Mouse (Mus musculus) cerebellum, postnatal 10 days (tissue): ENCODE measurements around the gene Cd300lg.
A peak's percentile ranks its signal among the peaks of the same experiment; 100 is the strongest.

Source experiments
- DNase-seq, 2 experiments: peaks; one replicate each; pipeline ENCODE4 v3.0.0; 2021; ENCODE audit warnings: mixed read lengths in 2 of 2

The Cd300lg gene

DNA sequence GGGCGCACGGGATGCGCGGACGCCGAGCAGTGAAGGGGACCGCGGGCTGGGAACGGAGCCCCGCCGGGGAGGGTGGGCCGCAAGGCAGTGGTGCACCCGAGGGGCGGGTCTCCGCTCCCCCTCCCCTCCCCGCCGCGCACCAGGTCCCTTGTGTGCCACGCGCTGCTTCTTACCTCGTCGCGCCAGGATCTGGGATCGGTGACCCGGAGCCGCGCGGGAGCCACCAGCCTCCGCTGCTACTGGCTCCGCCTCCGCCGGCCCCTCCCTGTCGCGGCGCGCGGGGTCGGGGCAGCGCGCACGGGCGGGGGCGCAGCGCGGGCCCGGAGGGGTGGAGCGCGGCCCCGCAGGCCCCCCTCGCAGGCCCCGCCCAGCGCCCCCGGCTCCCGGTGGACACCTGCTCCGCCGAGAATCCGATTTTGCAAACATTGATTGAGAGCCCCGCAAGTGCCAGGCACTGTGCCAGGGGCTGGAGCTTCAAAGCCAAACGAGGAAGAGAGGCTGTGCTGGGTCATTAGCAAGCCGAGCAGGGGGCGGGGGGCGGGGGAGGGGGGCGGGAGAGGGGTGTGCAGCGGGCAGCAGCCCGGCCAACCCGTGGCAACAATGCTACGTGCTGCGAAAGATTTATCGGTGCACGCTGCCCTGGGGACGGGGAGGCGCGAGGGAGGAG is 14.5 kb upstream of the Cd300lg start:
- peak; percentile 93 to 97 for DNase-seq

DNA sequence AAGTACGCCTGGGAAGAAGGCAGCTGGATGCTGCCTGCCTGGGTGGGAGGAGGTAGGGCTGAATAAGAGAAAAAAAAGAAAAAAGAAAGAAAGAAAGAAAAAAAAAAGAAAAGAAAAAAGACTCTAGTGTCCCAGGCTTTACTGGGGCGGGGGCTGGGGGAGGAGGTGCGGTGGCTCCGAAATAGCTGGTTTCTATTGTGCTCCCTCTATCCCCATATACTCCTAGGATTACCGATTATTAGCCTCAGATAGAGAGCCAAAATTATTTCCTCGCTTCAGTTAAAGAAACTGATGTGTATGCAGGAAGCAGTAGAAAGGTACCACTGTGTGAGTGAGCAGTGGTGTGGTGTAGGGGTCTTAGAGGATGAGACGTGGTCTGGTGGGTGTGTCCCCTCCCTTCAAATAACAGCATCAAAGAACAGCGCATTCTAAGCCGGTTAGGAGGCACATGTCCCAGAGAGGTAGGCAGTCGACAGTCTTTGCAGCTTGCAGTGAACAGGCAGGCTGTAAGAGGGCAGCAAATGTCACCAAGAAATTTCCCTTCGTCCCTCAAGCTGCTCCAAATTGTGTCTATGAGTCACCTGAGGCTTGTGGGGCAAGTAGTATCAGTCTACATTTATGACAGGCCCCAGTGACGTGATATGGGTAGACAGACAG is 13.8 kb upstream of the Cd300lg start:
- peak; percentile 61 to 65 for DNase-seq

DNA sequence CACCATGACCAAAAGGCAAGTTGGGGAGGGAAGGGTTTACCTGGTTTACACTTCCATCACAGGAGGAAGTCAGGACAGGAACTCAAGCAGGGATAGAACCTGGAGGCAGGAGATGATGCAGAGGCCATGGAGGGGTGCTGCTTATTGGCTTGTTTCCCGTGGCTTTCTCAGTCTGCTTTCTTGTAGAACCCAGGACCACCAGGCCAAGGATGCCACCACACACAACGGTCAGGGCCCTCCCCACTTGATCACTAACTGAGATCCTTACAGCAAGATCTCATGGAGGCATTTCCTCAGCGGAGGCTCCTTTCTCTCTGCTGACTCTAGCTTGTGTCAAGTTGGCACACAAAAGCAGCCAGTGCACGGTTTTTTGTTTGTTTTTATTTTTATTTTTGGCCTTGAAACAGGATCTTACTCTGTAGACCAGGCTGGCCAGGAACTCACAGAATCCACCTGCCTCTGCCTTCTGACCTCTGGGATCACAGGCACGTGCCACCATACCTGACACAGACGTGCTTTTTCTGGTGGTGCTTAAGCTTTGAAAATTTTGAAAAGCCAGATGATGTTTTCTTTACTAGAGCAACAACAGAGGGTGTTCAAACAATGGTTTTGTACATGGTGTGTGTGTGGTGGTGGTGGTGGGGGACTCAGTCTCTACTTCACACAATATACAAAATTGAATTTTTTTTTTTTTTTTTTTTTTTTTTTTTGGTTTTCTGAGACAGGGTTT is 13.1 kb upstream of the Cd300lg start, which contains the start of gene Mpp3:
Gene Mpp3, minus strand, starts transcription at position 375 of the 730 bp plus-strand sequence.
- DNase-seq, result peak in 1 of 2 experiments; percentile 47

DNA sequence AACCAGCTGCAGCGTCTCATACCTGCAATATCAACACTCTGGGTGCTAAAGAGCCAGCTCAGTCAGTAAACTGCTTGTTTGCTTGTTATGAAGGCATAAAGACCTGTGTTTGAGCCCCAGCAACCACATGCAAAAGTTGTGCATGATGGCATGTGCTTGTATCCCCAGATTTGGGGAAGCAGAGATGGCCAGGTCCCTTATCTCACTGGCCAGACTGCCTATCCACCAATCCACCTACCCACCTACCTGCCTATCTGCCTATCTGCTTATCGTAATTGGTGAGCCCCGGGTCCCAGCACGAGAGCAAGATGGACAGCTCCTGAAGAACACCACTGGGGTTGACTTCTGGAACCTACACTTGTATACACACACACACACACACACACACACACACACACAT is 12.0 kb upstream of the Cd300lg start:
- no peak for DNase-seq

DNA sequence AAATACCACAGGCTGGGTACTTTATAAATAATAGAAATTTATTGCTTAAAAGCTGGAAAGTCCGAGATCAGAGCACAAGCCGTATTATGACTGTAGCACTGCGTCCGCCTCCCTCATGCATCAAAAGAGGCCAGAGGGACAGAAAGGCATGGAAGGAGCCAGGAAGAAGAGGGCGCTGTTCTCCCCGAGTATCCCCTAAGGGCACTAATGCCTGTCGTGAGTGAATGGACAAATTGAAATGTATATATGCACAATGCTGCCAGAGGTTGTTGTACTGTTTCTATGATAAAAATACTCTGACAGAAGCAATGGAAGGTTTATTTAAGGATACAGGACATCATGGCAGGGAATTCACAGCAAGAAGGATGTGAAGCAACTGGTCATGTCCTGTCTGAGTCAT is 11.3 kb upstream of the Cd300lg start:
- no peak for DNase-seq

DNA sequence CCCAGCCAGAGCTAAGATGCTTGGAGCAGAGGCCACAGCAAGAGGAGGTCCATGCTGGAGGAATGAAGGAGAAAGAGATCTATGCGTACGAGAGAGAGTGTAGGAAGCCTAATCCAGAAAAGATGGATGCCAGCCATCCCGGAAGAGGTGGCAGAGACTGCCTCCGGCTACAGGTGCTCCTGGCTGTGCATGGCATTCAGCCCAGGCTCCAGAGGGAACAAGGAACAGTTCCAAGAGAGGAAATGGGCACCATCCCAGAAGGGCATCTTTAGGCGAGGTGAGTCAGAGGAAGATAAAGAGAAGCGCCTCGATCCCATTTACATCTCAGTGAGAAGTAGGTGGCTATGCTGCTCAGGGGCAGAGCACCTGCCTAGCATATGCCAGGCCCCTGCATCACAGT is 10.2 kb upstream of the Cd300lg start:
- peak; percentile 95 to 97 for DNase-seq

DNA sequence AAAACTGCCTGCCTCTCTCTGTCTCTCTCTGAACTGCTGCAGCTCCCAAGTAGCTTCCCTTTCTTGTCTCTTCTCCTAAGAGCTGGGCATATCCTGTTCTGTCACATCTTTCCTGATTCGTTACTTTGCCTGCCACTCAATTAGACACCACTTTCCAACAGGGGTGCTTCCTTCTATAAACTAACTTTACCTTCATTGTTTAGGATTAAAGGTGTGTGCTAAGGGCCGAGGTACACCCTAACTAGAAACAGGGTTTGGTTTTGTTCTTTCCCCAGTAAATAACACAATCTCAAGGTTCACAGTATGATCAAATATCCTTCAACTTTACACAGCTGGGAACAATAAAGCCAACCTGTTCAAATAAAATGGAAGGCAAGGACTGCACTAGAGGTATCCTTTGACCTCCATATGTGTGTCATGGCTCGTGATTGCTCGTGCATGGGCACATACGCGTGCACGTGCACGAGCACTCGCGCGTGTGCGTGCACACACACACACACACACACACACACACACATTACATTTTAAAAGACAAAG is 8.2 kb upstream of the Cd300lg start:
- no peak for DNase-seq

DNA sequence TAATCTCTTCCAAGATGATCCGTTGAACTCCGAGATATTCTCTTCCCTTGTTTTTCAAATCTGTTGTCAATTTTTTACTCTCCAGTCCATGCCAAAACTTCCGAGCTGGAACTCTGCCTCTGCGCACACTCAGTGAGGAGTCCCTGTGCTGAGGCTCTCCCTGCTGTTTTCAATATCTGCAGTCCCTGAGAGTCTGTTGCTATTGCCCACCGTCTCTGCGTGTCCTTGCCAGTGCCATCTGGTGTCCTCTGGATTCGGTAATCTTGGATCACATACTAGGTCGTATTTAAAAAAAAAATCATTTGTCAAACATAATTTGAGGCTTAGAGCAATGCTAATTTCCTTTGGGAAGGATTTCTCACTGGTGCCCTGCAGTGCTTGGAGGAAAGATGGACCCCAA is 6.4 kb upstream of the Cd300lg start:
- peak; percentile 93 to 95 for DNase-seq

DNA sequence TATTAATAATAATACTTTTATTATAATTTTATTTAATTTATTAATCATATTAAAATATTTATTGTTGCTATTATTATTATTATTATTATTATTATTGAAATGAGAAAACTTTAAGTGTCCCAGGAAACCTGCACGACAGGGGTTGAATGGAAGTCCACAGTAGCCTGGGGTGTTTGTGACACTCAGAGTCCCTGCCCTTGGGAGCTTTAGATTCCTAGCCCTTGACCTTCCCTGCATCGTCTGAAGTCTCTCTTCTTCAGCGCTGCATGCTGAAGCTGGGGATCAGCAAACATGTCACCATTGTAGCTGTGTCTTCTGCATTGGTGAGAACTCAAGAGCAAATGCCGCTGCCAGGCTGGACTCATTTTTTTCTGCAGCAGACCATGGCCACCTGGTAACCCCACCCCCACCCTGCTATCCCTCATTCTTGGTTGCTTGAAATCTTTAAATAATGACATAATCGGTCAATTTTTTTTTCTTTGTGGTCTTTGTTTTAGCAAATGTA is 5.8 kb upstream of the Cd300lg start:
- DNase-seq, result peak; percentile 62 to 67

DNA sequence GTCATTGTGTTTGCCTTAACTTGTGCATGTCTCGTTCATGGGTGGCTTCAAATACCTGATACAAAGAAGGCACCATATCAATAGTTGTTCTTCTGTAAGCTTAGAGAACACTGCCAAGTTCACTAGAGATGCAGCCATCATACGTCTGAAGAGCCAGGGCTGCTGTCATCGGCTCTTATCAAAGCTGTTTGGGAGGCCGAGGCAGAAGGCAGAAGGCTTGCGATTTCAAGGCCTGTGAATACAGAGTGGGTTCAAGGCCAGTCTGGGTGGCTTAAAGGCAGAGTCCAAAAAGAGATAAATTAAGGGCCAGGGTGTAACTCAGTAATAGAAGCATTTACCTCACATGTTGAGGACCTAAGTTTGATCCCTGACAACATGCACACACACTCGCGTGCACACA is 5.0 kb upstream of the Cd300lg start:
- peak; percentile 35 to 37 for DNase-seq

DNA sequence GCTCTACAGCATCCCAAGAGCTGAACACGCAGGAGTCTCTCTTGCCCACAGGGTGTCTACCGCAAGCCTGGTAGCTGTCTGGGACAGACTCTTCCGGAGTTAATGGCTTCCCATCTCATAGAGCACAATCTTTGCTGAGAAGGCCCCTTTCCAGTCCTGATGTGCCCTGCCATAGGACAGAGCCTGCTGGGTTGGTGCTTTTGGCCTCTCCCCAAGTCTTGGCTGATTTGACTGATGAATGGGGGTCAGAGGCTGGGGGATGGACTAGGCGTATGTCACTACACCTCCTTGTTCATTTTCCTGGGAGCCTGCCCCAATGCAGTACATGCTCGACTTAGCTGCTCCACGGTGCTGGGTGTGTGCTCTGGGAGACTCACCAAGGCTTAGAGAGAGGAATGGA is 3.5 kb upstream of the Cd300lg start:
- DNase-seq, result peak; percentile 69 to 71

DNA sequence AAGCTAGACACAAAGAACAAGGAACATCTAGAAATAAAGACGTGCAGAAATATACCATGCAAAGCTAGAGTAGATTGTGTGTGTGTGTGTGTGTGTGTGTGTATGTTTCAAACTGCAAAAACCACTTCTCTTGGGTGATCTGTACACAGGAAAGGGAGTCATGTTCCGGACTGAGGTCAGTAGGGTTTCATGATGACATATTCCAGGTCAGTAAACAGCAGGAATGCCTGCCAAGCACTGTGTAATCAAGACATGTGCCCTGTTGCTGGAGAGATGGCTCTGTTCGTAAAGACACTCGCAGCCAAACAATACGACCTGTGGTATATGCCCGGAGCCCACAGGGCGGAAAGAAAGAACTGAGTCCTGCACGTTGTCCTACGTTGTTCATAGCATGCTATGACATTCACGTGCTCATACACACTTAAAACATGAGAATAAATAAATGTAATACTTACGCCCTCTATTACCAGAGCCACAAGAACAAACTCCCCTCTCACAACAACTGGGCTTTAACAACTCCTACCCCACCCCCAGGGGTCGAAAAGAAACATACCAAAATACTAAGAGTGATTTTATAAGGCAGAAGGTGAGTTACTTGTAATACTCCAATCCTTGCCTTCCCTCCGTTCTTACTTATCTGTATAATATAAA is 1.7 kb upstream of the Cd300lg start:
- DNase-seq, result no peak

DNA sequence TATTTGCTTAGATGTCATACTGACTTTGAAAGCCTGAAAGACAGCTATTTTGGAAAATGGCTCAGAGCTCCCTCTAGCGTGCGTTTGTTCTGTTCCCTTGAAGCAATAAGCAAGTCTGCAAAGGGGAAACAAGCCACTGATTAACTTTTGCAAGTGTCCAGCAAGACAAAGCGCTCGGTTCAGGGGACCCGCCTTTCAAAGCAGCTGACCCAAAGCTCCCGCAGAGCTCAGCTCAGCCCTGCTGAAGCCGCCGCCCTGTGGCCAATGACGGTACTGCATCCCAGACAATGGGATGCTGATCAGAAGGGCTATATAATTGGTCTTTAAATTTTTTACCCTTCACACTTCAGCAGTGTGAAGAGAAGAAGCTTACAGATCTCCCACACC is 1.2 kb upstream of the Cd300lg start:
- peak; percentile 96 to 98 for DNase-seq

DNA sequence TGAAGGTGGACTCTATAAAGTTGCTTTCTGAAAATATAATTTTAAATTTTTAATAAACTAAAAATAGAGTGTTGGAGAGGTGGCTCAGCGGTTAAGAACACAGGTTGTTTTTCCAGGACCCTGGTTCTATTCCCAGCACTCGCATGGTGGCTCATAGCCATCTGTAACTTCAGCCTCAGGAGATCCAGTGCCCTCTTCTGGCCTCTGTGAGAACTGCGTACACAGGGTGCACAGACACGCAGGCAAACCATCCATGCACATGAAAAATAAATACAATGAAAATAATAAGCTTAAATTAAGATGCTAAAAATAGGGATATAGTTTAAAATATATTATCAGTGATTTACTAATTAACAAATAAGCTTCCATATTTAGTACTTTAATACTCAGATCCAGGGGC is 663 bp upstream of the Cd300lg start:
- DNase-seq, result peak; percentile 40 to 62

DNA sequence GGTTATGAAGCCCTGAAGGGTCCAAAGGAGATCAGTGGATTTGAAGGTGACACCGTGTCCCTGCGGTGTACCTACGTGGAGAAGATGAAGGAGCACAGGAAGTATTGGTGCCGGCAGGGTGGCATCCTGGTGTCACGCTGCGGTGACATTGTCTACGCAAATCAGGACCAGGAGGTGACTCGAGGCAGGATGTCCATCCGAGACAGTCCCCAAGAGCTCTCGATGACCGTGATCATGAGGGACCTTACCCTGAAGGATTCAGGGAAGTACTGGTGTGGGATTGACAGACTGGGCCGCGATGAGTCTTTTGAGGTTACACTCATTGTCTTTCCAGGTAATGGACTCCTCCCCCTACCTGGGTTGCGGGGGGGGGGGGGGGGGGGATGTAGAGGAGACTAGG is 1.7 kb downstream of the Cd300lg start:
- DNase-seq, result no peak

DNA sequence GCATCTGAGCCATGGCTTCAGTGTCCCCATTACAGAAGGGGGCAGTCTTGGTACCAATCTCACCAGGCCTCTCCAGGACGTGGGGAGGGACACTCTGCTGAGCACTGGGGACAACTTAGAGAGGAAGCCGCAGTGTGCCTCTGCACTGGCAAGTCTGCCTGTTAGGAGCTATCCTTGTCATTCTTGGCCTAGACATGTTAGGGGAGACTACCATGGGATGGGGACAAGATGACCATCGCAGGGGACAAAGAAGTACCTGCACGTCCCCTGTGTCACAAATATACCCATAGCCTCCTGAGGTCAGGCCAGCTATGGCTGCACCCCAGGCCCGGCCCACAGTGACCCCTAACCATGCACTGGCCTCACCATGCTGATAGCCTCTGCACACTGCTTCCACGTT is 2.1 kb downstream of the Cd300lg start:
- no peak for DNase-seq

DNA sequence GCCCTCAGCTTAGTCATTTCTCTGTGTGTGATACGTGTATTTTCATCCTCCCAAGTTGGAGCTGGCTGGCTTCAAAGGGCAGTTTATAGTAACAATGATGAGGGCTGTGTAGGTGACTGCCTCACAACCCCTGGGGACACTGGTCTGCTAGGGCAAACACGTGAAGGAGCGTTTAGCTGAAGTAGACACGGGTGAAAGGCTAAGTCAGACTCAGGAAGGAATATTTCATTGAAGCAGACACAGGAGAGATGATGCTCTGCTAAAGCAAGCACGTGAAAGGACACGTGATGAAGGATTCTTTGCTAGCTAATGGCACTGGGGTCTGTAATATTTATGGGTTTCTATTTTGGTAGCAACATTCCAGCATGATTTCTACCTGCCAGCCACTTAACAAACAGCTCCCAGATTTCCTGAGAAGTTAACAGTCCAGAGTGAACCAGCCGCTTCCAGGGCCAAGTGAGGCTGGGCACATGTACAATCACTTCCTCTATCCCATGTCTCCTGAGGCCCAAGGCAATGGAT is 3.4 kb downstream of the Cd300lg start:
- no peak for DNase-seq

DNA sequence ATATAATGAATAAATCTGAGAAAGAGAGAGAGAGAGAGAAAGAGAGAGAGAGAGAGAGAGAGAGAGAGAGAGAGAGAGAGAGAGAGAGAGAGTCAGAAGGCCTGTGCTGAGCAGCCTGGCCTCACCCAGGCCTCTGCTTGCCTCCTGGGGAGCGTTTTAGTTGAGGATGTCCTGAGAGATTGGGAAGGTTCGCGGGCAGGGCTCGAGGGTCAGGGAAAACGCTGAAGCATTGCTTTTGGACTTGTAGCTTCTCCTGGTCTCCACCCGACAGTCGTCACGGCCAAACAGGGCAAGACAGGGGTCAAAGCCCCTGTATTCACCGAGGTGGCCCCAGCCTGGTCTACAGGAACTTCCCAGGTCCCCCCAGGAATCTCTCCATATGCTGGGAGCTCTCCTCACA is 5.3 kb downstream of the Cd300lg start:
- no peak for DNase-seq

DNA sequence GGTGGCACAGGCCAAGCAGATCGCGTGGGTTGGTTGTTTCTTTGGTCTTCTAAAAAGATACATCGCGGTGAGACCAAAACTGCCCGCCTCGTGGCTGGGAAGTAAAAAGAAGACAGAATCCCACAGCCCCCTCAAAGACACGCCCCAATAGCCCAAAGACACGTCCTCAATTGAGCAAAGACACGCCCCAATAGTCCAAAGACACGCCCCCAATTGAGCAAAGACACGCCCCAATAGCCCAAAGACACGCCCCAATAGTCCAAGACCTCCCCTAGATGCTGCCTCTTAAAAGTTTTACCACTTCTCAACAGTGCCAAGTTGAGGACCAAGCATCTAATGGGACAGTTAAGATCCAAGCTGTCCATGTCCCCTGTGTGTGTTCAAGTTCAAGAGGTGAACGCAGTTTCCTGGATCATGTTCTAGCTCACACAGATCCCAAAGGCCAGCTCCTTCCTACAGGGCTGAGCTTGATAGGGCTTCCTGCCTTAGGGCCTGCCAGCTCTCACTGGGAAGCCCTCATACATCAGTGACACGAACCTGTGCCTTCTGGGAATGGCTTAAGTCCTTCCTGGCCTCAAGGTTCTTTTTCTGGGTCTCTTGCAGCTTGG is 8.7 kb downstream of the Cd300lg start:
- DNase-seq, result no peak

DNA sequence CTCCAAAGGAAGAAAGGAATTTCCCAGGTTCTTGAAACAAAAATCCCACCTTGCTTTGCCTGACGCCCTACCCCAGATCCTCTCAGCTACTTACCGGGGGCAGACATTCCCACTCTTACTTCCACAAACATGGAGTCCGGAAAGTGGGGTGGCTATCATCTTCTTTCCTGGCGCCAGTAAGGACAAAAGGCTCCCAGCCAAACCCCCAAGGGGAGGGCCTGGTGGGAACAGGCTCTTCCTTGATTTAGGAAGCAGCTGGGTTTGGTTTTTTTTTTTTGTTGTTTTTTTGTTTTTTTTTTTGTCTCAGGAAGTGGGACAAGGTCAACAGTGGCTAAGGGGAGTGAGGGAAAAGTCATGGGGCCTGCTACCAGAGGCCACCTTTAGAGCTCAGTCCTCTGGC is 10.2 kb downstream of the Cd300lg start:
- DNase-seq, result peak in 1 of 2 experiments; percentile 38

DNA sequence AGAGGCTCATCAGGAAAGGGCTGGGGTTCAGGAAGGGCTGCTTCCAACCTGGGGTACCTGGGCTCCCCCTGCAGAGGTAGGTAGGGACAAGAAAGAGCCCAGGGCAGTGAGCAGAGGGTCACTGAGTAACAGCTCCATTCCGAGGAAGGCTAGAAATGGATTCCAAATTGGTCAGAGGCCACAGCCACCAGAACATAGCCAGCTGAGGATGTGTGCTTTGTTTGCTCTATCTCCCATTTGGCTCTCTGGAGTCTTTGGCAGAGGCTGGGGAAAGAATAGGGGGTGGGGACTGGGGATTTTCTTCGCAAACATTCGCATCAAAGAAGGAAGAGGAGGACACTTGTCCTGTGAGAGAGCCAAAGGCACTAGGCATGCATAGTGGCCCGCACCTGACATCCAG is 10.6 kb downstream of the Cd300lg start:
- no peak for DNase-seq

DNA sequence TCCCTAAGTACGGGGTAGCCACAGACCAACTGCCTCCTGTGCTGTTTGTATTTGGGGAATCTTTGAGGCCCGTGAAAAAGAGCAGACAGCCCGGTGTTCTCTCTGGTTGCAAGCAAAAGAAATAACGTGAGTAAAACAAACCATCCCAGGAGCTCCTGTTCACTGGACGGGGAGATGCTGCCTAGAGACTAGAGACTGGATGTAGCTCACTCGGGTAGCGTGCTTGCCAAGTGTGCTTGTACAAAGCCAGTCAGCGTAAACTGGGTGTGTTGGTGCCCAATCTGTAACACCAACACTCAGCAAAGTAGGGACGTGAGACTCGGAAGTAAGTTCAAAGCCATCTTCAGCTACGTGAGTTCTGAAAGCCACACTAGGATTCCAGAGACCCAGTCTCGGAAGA is 11.4 kb downstream of the Cd300lg start:
- no peak for DNase-seq
